Mouse (Mus musculus) gastrocnemius, adult 18-20 months (tissue): ENCODE results near the gene Pdss1. TPM values are rescaled to one million over a fixed set of nuclear protein-coding genes. Genes with fewer than 3 reads are reported as not detected.
A peak's percentile ranks its signal among the peaks of the same experiment; 100 is the strongest.
"Not testable (repeated sequence)": the region's sequence is repeated elsewhere in the genome, so short reads cannot be mapped to it uniquely, and the experiment has no call there.

Source experiments
- DNase-seq: peaks from one replicate; pipeline ENCODE4 v3.0.0; 2021; ENCODE audit warnings: low spot score
- long read RNA-seq, 2 experiments: library from polyadenylated mRNA; stranded (forward); transcript quantifications; one replicate each; pipeline ENCODE4 v2.0.0; 2021
- total RNA-seq, 2 experiments: library from RNA; stranded (reverse); gene quantifications; 2 replicates each; pipeline ENCODE4 v1.2.3; 2021

Pdss1 gene
- 10 to 100 TPM in 1 of 2 experiments, 1 to 10 TPM in 1; 9.0 to 11.4 TPM for total RNA-seq
- long read RNA-seq, experiment 1, transcript Pdss1-201 (11 exons, 1,642 nt) = major isoform, 8 of 12 reads
- long read RNA-seq, experiment 1, partial matches to known transcripts = 0 of 12 reads
- long read RNA-seq, experiment 1, other reads (novel, unspliced or antisense) = 4 of 12 reads
- long read RNA-seq, experiment 2, transcript Pdss1-201 (11 exons, 1,642 nt) = major isoform, 6 of 7 reads
- long read RNA-seq, experiment 2, partial matches to known transcripts = 0 of 7 reads
- long read RNA-seq, experiment 2, other reads (novel, unspliced or antisense) = 1 of 7 reads

DNA sequence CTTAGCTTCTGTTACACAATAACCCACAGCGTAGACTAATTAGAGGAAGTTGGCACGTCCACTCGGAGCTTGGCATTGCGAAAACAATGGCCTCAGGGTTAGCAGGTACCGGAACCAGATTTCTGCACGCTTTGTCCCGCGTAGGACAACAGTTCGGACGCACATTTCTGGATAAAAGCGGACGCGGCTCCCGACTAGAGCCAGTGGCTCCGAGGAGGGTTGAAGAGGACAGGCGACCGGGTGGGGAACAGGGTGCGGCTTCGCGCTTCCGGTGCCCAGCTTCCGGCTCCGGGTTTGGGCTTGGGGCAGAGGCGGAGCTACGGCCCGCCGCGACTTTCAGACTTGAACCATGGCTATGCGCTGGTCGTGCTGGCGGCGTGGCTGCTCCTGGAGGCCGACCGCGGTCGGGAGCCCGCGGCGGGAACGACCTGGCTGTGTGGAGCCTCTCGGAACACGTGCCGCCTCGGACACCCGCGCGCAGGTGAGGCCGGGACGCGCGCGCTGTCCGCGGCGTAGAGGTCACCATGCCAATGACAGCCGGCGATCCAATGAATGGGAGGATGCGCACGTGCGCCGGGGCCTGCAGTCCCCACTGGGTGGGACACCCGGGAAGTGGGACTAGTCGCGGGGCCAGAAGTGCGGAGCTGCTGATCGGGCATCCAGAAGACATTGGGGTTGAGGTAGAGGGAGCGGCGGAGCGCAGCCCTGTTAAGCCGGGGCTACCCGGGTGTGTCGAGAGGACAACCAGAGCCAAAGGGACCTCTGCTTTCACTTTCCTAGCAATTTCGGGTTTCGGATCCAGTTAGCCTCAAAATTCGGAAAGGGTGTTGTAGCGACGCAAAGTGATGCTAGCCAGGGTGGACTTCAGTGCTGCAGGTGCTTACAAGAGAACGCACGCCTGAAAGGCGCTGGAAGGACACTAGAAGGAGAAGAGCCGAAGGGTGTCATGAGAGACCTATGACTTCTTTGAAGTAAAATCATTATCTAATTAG is at the start of gene Pdss1:
Gene Pdss1, plus strand, starts transcription at position 241 of the 992 bp plus-strand sequence.
- peak; percentile 89 for DNase-seq

- DNase-seq = no peak
Observed at GRCm38 (mm10) chr2:22851900-22852299, 43.4 kb upstream of the Pdss1 start.

- DNase-seq = no peak
Observed at GRCm38 (mm10) chr2:22857501-22857900, 37.8 kb upstream of the Pdss1 start.

- no peak for DNase-seq
Observed at GRCm38 (mm10) chr2:22862194-22862593, 33.1 kb upstream of the Pdss1 start.

DNA sequence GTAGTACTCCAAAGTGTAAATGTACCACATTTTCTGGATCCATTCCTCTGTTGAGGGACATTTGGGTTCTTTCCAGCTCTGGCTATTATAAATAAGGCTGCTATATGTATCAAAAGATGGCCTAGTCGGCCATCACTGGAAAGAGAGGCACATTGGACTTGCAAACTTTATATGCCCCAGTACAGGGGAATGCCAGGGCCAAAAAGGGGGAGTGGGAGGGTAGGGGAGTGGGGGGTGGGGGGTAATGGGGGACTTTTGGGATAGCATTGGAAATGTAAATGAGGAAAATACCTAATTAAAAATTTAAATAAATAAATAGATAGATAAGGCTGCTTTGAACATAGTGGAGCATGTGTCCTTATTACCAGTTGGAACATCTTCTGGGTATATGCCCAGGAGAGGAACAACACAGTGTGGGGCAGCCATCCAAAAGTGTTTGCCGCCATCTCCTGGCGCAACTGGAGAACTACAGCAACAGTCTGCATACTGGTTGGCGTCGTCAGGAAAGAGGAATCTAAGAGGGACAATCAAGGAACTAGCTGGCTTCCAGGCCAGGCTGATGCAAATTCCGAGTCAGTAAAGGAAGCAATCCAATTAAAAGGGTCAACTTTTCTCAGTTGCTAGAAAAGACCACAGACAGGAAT is 30.8 kb upstream of the Pdss1 start:
- peak; percentile 68 for DNase-seq

DNA sequence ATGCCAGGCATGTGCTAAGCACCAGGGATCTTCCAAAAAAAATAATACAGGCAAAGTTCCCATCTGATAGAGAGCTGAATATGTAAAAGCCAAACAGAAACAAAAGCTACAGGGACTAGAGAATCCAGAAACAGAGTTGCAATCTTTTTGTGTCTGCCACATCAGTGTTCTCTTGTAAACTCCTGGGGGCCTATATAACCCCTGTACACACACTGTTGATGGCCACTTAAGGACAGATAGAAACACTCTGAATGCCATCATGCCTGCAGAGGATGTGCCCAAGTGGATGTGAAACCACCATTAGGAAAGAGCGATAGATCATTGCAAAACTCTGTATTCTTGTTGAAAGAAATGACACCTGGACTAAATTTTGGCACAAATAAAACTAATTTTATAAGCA is 29.5 kb upstream of the Pdss1 start:
- no peak for DNase-seq

- no peak for DNase-seq
Observed at GRCm38 (mm10) chr2:22866894-22867424, 28.4 kb upstream of the Pdss1 start.

- no peak for DNase-seq
Observed at GRCm38 (mm10) chr2:22873159-22873558, 22.2 kb upstream of the Pdss1 start.

GRCm38 (mm10) chr2:22874628-22875027 is 20.7 kb upstream of the Pdss1 start:
- DNase-seq = no peak

DNA sequence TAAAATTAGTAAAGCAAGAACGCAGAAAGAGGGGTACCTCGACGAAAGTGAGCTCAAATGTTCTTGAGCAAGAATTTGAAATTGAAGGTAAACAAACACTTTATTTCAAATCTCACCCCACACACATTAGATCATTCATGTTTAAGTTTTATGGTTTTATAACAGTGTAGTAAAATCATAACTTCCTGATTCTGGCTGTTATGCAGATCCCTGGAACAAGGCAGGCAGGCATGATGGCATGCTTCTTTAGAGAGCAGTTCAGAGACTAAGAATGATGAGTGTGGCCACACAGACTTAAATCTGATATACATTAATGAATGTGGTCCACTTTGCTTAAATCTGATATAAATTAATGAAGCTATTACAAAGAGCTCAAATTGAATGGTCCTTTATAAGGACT is 18.7 kb upstream of the Pdss1 start:
- no peak for DNase-seq

GRCm38 (mm10) chr2:22878781-22879180 is 16.5 kb upstream of the Pdss1 start:
- no peak for DNase-seq

DNA sequence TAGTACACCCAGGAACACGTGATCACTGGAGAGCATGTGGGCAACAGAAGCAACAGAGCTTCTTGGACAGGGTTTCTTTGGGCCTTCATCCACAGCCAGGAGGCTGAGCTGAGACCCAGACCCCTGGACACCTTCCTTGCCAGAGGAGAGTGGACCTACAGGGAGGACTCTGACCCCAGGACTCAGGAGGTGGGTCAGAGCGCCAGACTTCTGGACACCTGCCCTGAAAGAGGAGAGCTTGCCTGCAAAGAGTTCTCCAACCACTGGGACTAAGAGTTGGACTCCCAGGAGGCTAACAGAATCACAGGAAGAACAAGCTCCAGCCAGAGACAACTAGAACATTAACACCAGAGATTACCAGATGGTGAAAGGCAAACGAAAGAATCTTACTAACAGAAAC is 14.6 kb upstream of the Pdss1 start:
- DNase-seq = not testable (repeated sequence)

DNA sequence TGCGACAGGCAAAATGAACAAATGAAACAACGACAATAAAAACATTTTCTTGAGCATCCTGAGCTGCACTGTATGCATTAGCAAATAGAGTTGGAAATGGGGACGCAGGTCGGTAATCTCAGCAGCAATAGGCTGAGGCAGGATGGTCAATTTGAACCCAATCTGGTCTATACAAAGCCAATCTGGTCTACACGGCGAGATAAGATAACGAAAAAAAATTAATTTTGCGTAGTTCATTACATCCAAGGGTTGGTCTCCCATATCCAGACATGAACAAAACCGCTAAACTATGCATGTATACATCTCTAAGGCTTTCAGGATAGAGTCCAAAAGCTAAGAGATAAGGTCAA is 415 bp upstream of the Pdss1 start:
- no peak for DNase-seq

GRCm38 (mm10) chr2:22903947-22904346 is 8.6 kb downstream of the Pdss1 start:
- no peak for DNase-seq

- DNase-seq = no peak
Observed at GRCm38 (mm10) chr2:22914421-22914820, 19.1 kb downstream of the Pdss1 start.

DNA sequence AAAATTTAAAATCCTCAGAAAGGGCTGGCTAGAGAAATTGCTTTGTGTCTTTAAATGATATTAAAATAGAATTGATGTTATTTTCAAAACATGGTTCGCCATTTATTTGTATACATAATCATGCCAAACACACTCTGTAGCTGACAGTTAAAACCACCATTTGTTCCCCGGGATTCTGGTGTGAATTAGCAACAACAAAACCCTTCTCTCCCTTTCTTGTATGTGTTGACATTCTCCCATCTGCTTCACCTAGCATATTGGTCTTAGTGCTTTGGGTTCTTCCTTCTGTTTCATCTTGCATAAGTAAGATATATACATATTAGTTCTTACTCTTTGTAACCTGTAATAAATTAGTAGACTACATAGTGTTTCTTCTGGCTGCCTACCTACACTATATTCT is 23.3 kb downstream of the Pdss1 start:
- no peak for DNase-seq

DNA sequence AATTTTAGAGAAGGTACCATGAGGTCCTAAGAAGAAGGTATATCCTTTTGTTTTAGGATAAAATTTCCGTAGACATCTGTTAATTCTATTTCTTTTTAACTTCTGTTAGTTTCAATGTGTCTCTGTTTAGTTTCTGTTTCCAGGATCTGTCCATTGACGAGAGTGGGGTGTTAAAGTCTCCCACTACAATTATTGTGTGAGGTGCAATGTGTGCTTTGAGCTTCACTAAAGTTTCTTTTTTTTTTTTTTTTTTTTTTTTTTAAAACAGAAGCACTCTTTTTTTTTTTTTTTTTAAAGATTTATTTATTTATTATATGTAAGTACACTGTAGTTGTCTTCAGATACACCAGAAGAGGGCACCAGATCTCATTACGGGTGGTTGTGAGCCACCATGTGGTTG is 30.6 kb downstream of the Pdss1 start:
- not testable (repeated sequence) for DNase-seq

GRCm38 (mm10) chr2:22928259-22928658 is 32.9 kb downstream of the Pdss1 start:
- no peak for DNase-seq

- no peak for DNase-seq
Observed at GRCm38 (mm10) chr2:22933556-22933955, 38.2 kb downstream of the Pdss1 start.

DNA sequence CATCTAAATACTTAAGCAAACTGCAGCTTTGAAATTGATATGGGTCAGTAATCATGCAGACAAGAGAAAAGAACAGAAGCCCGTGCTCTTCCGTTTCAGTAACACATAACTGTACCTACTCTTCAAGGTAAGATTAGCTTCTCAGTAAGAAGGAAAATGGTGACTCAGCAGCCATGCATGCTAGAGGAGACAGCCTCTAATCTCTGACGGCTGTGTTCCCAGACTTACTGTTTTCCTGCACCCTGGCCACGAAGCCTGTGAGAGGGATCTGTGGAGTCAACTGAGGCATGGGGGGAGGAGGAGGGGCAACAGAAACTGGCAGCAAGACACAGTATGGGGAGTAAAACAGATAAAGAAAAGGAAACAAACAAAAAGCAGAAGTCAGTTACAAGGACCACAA is 54.6 kb downstream of the Pdss1 start:
- no peak for DNase-seq

GRCm38 (mm10) chr2:22954278-22954677 is 59.0 kb downstream of the Pdss1 start:
- DNase-seq = no peak

DNA sequence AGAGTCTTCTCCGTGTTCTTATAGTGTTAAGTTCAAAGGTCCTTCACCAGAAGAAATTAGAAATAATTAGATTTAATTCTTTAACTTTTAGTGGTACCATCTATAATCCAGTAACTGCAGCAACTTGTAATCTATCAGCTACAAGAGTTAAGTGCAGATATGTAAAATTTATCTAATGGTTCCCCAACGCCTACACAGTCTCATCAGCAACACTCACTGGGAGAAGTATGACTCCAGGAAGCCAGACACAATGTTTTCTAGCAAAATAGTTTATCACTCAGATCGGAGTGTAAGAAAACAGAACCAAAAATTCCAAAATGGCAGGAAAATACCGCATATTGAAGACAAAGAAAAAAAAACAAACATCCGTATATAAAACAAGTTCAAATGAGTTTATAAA is 60.6 kb downstream of the Pdss1 start:
- no peak for DNase-seq
